Mouse (Mus musculus): ENCODE results near the gene Arcn1. TPM values are rescaled to one million over a fixed set of nuclear protein-coding genes. Genes with fewer than 3 reads are reported as not detected.
A peak's percentile ranks its signal among the peaks of the same experiment; 100 is the strongest.

Gene Arcn1
- polyA plus RNA-seq, 1 experiment from 2014 or later: 154 TPM

DNA sequence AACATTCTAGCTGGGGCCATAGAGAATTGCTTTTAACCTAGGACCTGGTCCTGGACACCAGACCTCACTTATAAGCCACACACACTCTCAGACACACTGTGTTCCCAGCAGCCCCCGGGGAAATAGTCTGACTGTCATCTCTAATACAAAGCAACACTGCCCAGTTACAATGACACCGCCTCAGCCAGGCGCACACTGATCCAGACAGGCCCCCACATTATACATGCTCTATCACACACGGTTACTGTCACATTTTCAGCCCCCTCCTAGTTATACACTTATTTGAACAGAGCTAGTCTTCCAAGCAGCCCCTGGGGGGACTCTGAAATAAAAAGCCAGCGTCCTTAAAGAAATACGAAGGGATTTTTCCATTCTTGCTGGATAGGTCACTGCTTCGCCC lies 45.1 kb downstream of the Arcn1 start:
- peaks cover 90% of the 10 kb centered on the region for H3K4me1 ChIP-seq (replicated peaks)

DNA sequence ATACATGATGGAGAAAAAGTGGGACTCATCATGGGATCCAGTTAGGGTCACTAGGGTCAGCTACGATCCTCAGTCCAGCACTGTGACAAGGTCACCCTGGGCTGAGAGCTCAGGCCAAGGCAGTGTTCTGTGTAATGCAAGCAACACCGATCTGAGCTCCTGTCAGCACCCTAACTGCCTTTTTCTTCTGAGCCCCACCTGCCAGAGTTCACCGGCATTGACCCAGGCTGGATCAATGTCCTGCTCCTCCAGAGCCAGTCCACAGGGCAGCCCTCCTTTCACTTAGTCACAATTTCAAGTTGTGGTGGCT lies 45.8 kb downstream of the Arcn1 start:
- DNase-seq (ENCODE audit: low spot score): no peak
- H3K27ac ChIP-seq: peak overlapping the region; percentile 96
- peak overlapping the region; percentile 87 for H3K4me3 ChIP-seq
- no peaks in the 10 kb centered on the region for H3K9me3 ChIP-seq
- no peaks in the 10 kb centered on the region for H3K27me3 ChIP-seq (ENCODE audit: insufficient read depth, poor library complexity, severe bottlenecking)
- peaks cover 16% of the 10 kb centered on the region for H3K36me3 ChIP-seq
- WGBS: 78% methylated on average over 3 of the region's 3 CpGs
- H3K4me1 ChIP-seq (replicated peaks): peaks cover 90% of the 10 kb centered on the region

More for the DNA sequence above, 45.1 kb downstream of the Arcn1 start:
- DNase-seq (ENCODE audit: low spot score): no peak
- no peaks in the 10 kb centered on the region for H3K27me3 ChIP-seq (ENCODE audit: insufficient read depth, poor library complexity, severe bottlenecking)
- 71% methylated on average over 7 of the region's 7 CpGs for WGBS
- peaks cover 9% of the 10 kb centered on the region for H3K36me3 ChIP-seq
- H3K27ac ChIP-seq: peak overlapping the region; percentile 96
- H3K9me3 ChIP-seq: no peaks in the 10 kb centered on the region
- H3K4me3 ChIP-seq: no peak overlapping the region

GRCm38 (mm10) chr9:44721154-44721876 lies 46.3 kb downstream of the Arcn1 start:
- Histone ChIP-seq H3K4me3 (peak overlapping the region; percentile 87), H3K4me1 (replicated peaks) (peaks cover 85% of the 10 kb centered on the region), H3K36me3 (peaks cover 21% of the 10 kb centered on the region), H3K27me3 (ENCODE audit: insufficient read depth, poor library complexity, severe bottlenecking) (no peaks in the 10 kb centered on the region), H3K27ac (peak overlapping the region; percentile 96), H3K9me3 (no peaks in the 10 kb centered on the region)
- DNase-seq (ENCODE audit: low spot score): peak; percentile 88
- WGBS: under 1% methylated on average over 40 of the region's 40 CpGs

DNA sequence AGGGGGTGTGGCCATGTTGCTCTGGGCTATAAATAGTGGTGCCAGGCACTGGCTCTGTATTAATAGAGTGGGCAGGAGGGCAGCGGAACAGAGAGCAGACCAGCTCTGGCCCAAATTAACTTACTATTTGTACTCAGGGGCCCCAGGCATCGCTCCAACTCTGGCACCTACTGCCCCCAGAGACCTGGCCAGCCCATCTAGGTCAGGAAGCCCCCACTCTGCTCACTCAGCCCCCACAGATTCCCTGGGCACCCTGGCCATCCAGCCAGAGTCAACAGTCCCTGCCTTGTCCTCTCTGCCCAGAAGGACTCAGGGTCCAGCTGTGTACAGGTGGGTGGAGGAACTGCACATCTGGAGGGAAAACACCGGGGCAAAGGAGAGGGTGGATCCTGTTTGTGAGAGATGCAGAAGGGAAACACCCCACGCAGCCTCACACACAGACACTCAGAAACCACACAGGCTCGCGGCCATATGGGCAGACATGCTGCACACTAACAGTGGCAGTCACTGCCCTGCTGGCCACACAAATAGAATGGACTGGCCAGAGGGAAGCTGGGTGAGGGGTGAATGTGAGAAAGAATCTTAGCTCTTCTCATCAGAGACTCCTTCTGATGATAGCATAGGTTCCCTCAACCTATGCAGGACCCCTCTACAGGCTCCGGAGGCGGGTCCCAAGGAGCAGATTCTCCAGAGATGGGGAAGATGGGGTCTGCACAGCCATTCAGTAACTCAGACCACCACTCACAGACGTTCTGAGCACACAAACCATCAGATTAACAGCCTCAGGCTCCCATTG lies 47.1 kb downstream of the Arcn1 start:
- DNase-seq (ENCODE audit: low spot score): no peak
- H3K4me1 ChIP-seq (replicated peaks): peaks cover 78% of the 10 kb centered on the region
- WGBS: 31% methylated on average over 9 of the region's 9 CpGs

GRCm38 (mm10) chr9:44719632-44720357 lies 47.9 kb downstream of the Arcn1 start:
- Histone ChIP-seq H3K36me3 (peaks cover 36% of the 10 kb centered on the region), H3K9me3 (no peaks in the 10 kb centered on the region), H3K27ac (peak overlapping the region; percentile 96), H3K4me3 (peak overlapping the region; percentile 87), H3K27me3 (ENCODE audit: insufficient read depth, poor library complexity, severe bottlenecking) (no peaks in the 10 kb centered on the region), H3K4me1 (replicated peaks) (peaks cover 70% of the 10 kb centered on the region)
- WGBS: 86% methylated on average over 8 of the region's 8 CpGs
- DNase-seq (ENCODE audit: low spot score): no peak

More for the DNA sequence above, 47.1 kb downstream of the Arcn1 start:
- Histone ChIP-seq H3K27ac (peak overlapping the region; percentile 96), H3K27me3 (ENCODE audit: insufficient read depth, poor library complexity, severe bottlenecking) (no peaks in the 10 kb centered on the region), H3K4me3 (peak overlapping the region; percentile 87), H3K36me3 (peaks cover 29% of the 10 kb centered on the region), H3K9me3 (no peaks in the 10 kb centered on the region)

- H3K27me3 ChIP-seq (ENCODE audit: insufficient read depth, poor library complexity, severe bottlenecking): no peaks in the 10 kb centered on the region
- peaks cover 44% of the 10 kb centered on the region for H3K36me3 ChIP-seq
- no peak overlapping the region for H3K27ac ChIP-seq
- 91% methylated on average over 12 of the region's 12 CpGs for WGBS
- H3K9me3 ChIP-seq: no peaks in the 10 kb centered on the region
- peaks cover 63% of the 10 kb centered on the region for H3K4me1 ChIP-seq (replicated peaks)
- H3K4me3 ChIP-seq: peak overlapping the region; percentile 87; the same call in 1 of the 2 replicates
- no peak for DNase-seq (ENCODE audit: low spot score)
These were observed 48.6 kb downstream of the Arcn1 start for GRCm38 (mm10) chr9:44718937-44719631.

DNA sequence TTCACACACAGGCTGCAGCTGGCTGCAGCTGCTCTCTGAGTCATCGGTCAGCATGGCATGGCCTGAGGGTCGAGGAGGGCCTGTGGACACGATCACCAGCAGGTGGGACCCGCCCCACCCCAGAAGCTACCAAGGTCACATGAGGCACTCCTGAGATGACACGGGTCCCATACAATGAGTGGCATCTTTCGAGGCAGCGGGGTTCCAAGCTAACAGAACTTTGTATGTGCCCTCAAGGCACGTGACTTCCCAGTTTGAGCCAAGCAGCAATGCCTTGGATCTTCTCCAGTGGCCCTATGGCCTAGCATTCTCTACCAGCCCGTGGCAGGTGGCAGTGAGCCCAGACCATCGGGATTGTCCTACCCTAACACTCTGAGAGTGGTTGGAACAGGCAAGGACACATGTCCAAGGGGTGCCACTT lies 49.8 kb downstream of the Arcn1 start:
- Histone ChIP-seq H3K9me3 (no peaks in the 10 kb centered on the region), H3K27ac (peak overlapping the region; percentile 50; the same call in 1 of the 2 replicates), H3K36me3 (peaks cover 56% of the 10 kb centered on the region), H3K4me1 (replicated peaks) (peaks cover 51% of the 10 kb centered on the region), H3K27me3 (ENCODE audit: insufficient read depth, poor library complexity, severe bottlenecking) (no peaks in the 10 kb centered on the region), H3K4me3 (no peak overlapping the region)
- DNase-seq (ENCODE audit: low spot score): no peak
- 86% methylated on average over 10 of the region's 10 CpGs for WGBS

- 87% methylated on average over 6 of the region's 6 CpGs for WGBS
- Histone ChIP-seq H3K27ac (0 out of 2 replicates have a peak overlapping the region, but pooled peaks have one; percentile 50), H3K36me3 (peaks cover 62% of the 10 kb centered on the region), H3K27me3 (ENCODE audit: insufficient read depth, poor library complexity, severe bottlenecking) (no peaks in the 10 kb centered on the region), H3K4me1 (replicated peaks) (peaks cover 44% of the 10 kb centered on the region), H3K4me3 (no peak overlapping the region), H3K9me3 (no peaks in the 10 kb centered on the region)
- DNase-seq (ENCODE audit: low spot score): no peak
These were observed 50.4 kb downstream of the Arcn1 start for GRCm38 (mm10) chr9:44716997-44717821.

GRCm38 (mm10) chr9:44715705-44716362 lies 51.8 kb downstream of the Arcn1 start:
- Histone ChIP-seq H3K27me3 (ENCODE audit: insufficient read depth, poor library complexity, severe bottlenecking) (no peaks in the 10 kb centered on the region), H3K9me3 (no peaks in the 10 kb centered on the region), H3K4me3 (no peak overlapping the region), H3K36me3 (peaks cover 76% of the 10 kb centered on the region), H3K27ac (no peak overlapping the region), H3K4me1 (replicated peaks) (peaks cover 38% of the 10 kb centered on the region)
- WGBS: 94% methylated on average over 29 of the region's 29 CpGs
- no peak for DNase-seq (ENCODE audit: low spot score)

- DNase-seq (ENCODE audit: low spot score): no peak
- no peaks in the 10 kb centered on the region for H3K9me3 ChIP-seq
- H3K36me3 ChIP-seq: peaks cover 83% of the 10 kb centered on the region
- H3K27me3 ChIP-seq (ENCODE audit: insufficient read depth, poor library complexity, severe bottlenecking): no peaks in the 10 kb centered on the region
- H3K4me3 ChIP-seq: no peak overlapping the region
- H3K4me1 ChIP-seq (replicated peaks): peaks cover 35% of the 10 kb centered on the region
- H3K27ac ChIP-seq: no peak overlapping the region
- 89% methylated on average over 17 of the region's 17 CpGs for WGBS
These were observed 52.5 kb downstream of the Arcn1 start for GRCm38 (mm10) chr9:44715109-44715508.

DNA sequence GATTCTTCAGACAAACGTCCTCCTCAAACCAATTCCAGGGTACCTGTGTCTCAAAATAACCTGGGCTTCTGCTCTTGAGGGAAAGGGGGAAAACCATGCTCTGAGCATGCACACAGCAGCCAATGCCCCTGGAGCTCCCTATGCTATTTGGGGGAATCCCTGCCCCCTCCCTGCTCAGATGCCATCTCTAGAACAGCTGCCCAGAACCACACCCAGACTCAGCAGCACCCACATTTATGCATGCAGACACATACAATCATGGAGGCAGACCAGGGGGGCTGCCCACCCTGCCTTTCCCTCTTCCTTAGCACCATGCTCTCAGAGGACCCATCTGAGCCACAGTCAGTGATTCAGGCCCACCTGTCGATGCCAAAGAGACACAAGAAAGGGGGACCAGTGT lies 54.1 kb downstream of the Arcn1 start:
- Histone ChIP-seq H3K27ac (no peak overlapping the region), H3K27me3 (ENCODE audit: insufficient read depth, poor library complexity, severe bottlenecking) (peaks cover 9% of the 10 kb centered on the region), H3K4me1 (replicated peaks) (peaks cover 38% of the 10 kb centered on the region), H3K9me3 (no peaks in the 10 kb centered on the region), H3K36me3 (peaks cover 98% of the 10 kb centered on the region), H3K4me3 (no peak overlapping the region)
- 93% methylated on average over 2 of the region's 2 CpGs for WGBS
- no peak for DNase-seq (ENCODE audit: low spot score)

Measured in hindbrain, embryonic 10.5 days (tissue).